Mouse (Mus musculus) testis, adult 2 months (tissue): ENCODE results near the gene Syt3.

Experiments
- CTCF ChIP-seq: fragments of 200-500 bp; IDR thresholded peaks from 2 replicates; pipeline ENCODE4 v1.5.1; 2012; ENCODE audit warnings: low read depth, mild to moderate bottlenecking, inconsistent platforms, low read length, moderate library complexity; ENCODE audit not compliant: control insufficient read depth, insufficient read depth, insufficient replicate concordance
- POLR2A ChIP-seq: fragments of 200-500 bp; IDR thresholded peaks from 2 replicates; pipeline ENCODE4 v1.6.1; 2012; ENCODE audit warnings: low read depth, mild to moderate bottlenecking, inconsistent platforms, low read length, moderate library complexity; ENCODE audit not compliant: control insufficient read depth

DNA sequence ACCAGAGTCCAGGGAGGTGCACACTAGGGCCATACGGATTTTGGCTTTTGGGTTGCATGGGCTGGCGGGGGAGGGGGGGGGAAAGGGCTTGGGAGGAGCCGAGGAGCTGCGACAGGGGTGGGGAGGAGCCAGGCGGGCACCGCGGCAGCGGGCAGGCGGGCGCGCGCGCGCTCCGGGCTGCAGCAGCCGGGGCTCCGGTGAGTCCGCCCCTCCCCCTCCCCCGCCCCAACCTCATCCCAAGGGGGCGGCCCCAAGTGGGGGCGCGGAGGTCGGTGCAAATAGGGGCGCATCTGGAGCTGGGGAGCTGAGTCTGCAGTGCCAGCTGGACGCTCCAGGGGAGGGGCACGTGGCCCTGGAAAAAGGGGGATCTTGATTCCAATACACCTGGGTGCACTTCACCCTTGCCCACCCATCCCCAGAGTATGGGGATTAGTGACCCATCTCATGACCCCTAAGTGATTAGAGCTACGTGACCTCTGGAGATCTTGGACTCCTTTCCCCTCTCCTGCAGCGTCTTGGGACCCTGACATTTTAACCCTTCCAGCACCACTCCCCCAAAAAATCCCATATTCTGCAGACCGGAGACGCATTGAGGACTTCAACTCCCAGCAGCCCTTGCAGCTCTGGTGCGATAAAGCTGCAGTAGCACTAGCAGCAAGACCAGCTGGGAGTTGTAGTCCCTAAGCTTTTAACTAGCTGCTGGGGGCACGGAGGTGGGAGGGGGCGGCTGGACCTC lies at the start of gene Syt3:
- TF ChIP-seq CTCF = no peak
- TF ChIP-seq POLR2A = no peak
